Mouse (Mus musculus) midbrain, postnatal 0 days (tissue): ENCODE data around the gene Gpat2. TPM values are rescaled to one million over a fixed set of nuclear protein-coding genes. Genes with fewer than 3 reads are reported as not detected.

ENCODE experiments used
- ATAC-seq: fragments of 200-750 bp; cut with Nextera tagmentation; 2 replicates; pipeline ENCODE4 v1.8.0; 2017; ENCODE audit warnings: moderate number of reproducible peaks, mild to moderate bottlenecking, moderate TSS enrichment, moderate library complexity; ENCODE audit not compliant: low FRiP score
- DNase-seq: peaks from one replicate; pipeline ENCODE4 v3.0.0-alpha.2; 2015; ENCODE audit warnings: low spot score
- H3K27ac ChIP-seq: fragments of 300-500 bp; sonication (generic); 2 replicates; pipeline ENCODE4 v1.5.1; 2014; ENCODE audit warnings: low read depth, mild to moderate bottlenecking, low read length, mixed read lengths
- H3K27me3 ChIP-seq: fragments of 300-500 bp; sonication (generic); 2 replicates; pipeline ENCODE4 v1.6.1; 2014; ENCODE audit warnings: low read length, control low read depth, mixed read lengths; ENCODE audit not compliant: insufficient read depth
- H3K36me3 ChIP-seq: fragments of 300-500 bp; sonication (generic); 2 replicates; pipeline ENCODE4 v1.6.1; 2014; ENCODE audit warnings: low read length, control low read depth, mixed read lengths; ENCODE audit not compliant: insufficient read depth
- H3K4me1 ChIP-seq: fragments of 300-500 bp; sonication (generic); 2 replicates; pipeline ENCODE4 v1.6.1; 2014; ENCODE audit warnings: mild to moderate bottlenecking, control low read depth, antibody characterized with exemption, low read length, mixed read lengths; ENCODE audit not compliant: insufficient read depth
- H3K4me2 ChIP-seq: fragments of 300-500 bp; sonication (generic); 2 replicates; pipeline ENCODE4 v1.6.1; 2014; ENCODE audit warnings: low read depth, mild to moderate bottlenecking, low read length, mixed read lengths; ENCODE audit not compliant: poor library complexity, severe bottlenecking
- H3K4me3 ChIP-seq: fragments of 300-500 bp; sonication (generic); 2 replicates; pipeline ENCODE4 v1.5.1; 2014; ENCODE audit warnings: low read depth, mild to moderate bottlenecking, low read length, moderate library complexity
- H3K9ac ChIP-seq: fragments of 300-500 bp; sonication (generic); replicated peaks from 2 replicates; pipeline ENCODE4 v1.6.1; 2014; ENCODE audit warnings: mild to moderate bottlenecking, low read length, moderate library complexity, mixed read lengths; ENCODE audit not compliant: poor library complexity, severe bottlenecking
- H3K9me3 ChIP-seq: fragments of 300-500 bp; sonication (generic); 2 replicates; pipeline ENCODE4 v1.6.1; 2016; ENCODE audit warnings: low read length, control low read depth
- CTCF ChIP-seq: IDR thresholded peaks from 2 replicates; pipeline ENCODE4 v1.5.1; 2016; ENCODE audit warnings: antibody characterized with exemption, mild to moderate bottlenecking
- WGBS: fragments of 180-500 bp; shearing (Covaris S2); extraction: QIAGEN DNeasy Blood & Tissue Kit; methylation state at CpG from one replicate; pipeline ENCODE4 v1.1.7; 2014; 5-methylcytosine and 5-hydroxymethylcytosine counted together
- polyA plus RNA-seq: library from polyadenylated mRNA; unstranded; fragments of >200 nt; fragmentation: Nextera tagmentation; extraction: Ambion mirVana; gene quantifications from 2 replicates; pipeline ENCODE4 v1.2.1, GENCODE M21; 2015
- total RNA-seq: library from RNA; depleted of rRNA; stranded (reverse); fragments of >200 nt; gene quantifications from 2 replicates; pipeline ENCODE4 v1.2.3, GENCODE M21; 2014

Gene Gpat2
- total and polyA plus RNA-seq, 2 experiments from 2014 or later, result 0.23 to 0.55 TPM

DNA sequence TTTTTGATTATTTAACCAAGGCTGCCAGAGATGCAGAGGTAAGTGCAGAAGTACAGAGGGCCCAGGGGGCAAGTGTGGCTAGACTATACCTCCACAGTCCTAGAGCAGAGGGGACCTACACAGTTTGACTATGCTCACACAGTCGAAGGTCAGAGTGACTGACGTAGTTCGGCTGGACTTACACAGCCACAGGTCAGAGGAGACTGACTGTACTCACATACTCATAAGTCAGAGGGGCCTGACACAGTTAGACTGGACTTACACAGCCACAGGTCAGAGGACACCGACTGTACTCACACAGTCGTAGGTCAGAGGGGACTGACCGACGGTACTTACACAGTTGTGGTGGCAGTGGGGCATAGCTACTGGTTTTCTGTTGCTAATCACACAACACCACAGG is 26.3 kb upstream of the Gpat2 start:
- 91% methylated on average over 7 of the region's 7 CpGs for WGBS
- TF ChIP-seq CTCF, result no peak
- no peak overlapping the region for H3K4me2 ChIP-seq

DNA sequence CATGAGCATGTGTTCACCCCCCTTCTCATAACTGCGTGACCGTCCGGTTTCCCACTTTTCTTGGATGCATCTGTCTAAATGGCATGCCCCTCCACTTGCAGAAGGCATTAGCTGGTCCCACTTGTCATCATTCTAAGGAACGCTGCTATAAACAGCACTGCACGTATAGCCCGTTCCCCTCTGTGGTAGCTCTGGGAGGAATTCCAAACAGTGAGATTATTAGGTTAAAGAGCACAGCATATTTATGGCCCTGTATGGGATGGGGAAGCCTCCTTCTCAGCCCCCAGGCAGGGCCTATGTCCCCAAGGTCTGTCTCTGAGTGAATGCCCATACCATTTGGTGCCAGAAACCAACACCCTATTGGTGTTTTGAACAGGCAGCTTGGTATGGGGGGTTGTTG is 13.9 kb upstream of the Gpat2 start:
- ATAC-seq (no peak), DNase-seq (no peak)
- H3K9ac ChIP-seq, result no peak overlapping the region
- 92% methylated on average over 6 of the region's 6 CpGs for WGBS
- no peak overlapping the region for H3K4me3 ChIP-seq
- no peaks in the 10 kb centered on the region for H3K27me3 ChIP-seq
- H3K4me1 ChIP-seq, result no peaks in the 10 kb centered on the region
- no peak overlapping the region for H3K4me2 ChIP-seq
- H3K9me3 ChIP-seq, result no peaks in the 10 kb centered on the region
- no peak for TF ChIP-seq CTCF
- H3K36me3 ChIP-seq, result no peaks in the 10 kb centered on the region
- H3K27ac ChIP-seq, result no peak overlapping the region

More for the DNA sequence above, 26.3 kb upstream of the Gpat2 start:
- no peaks in the 10 kb centered on the region for H3K27me3 ChIP-seq
- no peaks in the 10 kb centered on the region for H3K36me3 ChIP-seq
- ATAC-seq (no peak), DNase-seq (no peak)
- no peaks in the 10 kb centered on the region for H3K4me1 ChIP-seq
- no peak overlapping the region for H3K27ac ChIP-seq
- H3K4me3 ChIP-seq, result no peak overlapping the region
- no peaks in the 10 kb centered on the region for H3K9me3 ChIP-seq
- H3K9ac ChIP-seq, result no peak overlapping the region

DNA sequence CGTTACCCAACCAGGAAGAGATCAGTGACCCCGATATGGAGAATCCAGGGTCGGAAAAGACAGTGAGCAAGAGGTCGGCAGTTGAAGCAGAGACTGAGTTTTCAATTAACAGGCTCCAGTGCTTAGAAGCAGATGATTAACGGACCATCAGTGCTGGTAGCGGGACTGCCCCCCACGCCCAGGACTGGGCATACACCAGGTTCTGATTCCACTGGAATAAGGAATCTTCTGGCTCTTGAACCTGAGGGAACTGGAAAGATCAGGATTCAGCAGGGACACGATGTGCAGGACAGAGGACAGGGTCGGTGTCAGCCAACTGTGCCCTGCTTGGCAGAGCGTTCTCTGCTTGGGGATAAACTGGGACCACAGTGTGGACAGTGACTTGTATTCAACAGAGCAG is 9.2 kb upstream of the Gpat2 start:
- TF ChIP-seq CTCF, result no peak
- Histone ChIP-seq H3K4me3 (no peak overlapping the region), H3K27me3 (no peaks in the 10 kb centered on the region), H3K9me3 (no peaks in the 10 kb centered on the region), H3K4me1 (no peaks in the 10 kb centered on the region), H3K36me3 (no peaks in the 10 kb centered on the region), H3K4me2 (no peak overlapping the region), H3K27ac (no peak overlapping the region), H3K9ac (no peak overlapping the region)
- 80% methylated on average over 10 of the region's 10 CpGs for WGBS
- DNase-seq (no peak), ATAC-seq (no peak)

DNA sequence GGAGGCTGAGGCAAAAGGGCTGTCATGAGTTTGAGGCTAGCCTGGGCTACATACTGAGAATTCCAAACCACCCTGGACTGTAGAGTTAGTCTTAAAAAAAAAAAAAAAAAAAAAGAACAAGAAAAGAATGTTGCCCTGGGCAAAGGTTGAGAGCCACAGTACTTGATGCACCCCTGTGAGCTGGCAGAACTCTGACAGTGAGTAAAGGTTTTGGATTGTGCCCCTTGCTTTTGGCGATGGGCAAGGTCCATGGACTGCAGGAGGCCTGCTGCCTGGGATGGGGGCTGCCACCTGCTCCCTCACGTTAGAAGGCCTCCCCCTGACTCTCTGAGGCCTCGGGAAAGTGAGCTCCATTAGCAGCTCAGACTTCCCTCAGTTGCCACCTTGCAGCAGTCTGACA is 8.3 kb upstream of the Gpat2 start:
- TF ChIP-seq CTCF, result no peak
- Histone ChIP-seq H3K4me2 (no peak overlapping the region), H3K9ac (no peak overlapping the region), H3K4me1 (no peaks in the 10 kb centered on the region), H3K36me3 (no peaks in the 10 kb centered on the region), H3K27ac (no peak overlapping the region), H3K27me3 (no peaks in the 10 kb centered on the region), H3K4me3 (no peak overlapping the region), H3K9me3 (no peaks in the 10 kb centered on the region)
- ATAC-seq (no peak), DNase-seq (no peak)
- WGBS, result 52% methylated on average over 3 of the region's 3 CpGs

DNA sequence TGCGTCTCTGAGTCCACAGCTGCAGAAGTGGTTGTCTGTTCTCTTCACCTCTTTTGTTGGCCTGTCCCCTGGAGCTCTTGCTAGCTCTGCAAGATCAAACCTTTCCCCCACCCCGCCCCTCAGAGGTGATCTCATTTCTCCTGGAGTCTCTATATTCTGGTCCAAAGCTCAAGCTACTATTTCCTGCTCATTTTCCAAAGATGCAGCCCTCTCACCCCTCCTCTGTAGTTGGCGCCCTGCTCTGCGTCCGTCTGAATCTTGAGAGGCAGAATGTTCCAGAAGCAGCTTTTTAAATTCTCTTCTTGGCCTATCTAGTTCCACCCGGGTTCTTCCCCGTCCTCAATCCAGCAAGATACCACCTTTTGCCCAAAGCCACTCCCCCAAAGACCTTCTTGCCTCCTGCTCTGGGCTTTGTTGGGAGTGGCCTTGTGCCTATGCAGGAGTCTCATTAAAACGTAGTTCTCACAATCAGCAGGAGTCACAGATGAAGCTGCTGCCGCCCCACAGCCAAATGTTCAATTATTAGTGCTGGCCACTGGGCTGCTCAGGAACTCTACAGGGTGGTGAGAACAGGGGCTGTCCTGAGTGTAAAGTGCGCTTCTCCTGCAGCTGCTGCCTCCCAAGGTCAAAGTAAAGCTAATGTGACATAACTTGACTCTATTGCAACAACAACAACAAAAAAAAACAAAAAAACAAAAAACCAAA is 6.6 kb upstream of the Gpat2 start:
- 73% methylated on average over 10 of the region's 10 CpGs for WGBS
- DNase-seq (no peak), ATAC-seq (no peak)
- no peak overlapping the region for H3K4me2 ChIP-seq
- no peaks in the 10 kb centered on the region for H3K27me3 ChIP-seq
- no peak overlapping the region for H3K4me3 ChIP-seq
- H3K9ac ChIP-seq, result no peak overlapping the region
- H3K4me1 ChIP-seq, result no peaks in the 10 kb centered on the region
- TF ChIP-seq CTCF, result no peak
- no peak overlapping the region for H3K27ac ChIP-seq
- H3K9me3 ChIP-seq, result no peaks in the 10 kb centered on the region
- H3K36me3 ChIP-seq, result no peaks in the 10 kb centered on the region

DNA sequence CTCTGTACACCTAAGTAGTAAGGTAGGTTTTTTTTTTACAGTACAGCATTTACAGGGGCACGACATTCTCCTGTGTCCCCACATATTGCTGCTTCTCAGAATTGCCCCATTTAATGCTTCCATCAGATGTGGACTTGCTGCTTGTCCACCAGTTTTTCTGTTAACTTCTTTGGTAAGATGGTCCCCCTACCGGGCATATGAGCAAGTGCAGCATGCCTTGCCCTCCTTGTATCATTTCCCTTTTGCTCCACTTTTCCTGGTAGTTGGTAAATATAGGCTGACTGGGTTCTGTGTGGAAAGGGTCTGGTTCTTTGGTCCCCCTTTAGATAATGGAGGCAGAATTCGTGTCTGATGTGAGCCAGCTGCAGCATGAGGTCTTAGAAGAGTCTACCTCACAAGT is 5.2 kb downstream of the Gpat2 start:
- 31% methylated on average over 3 of the region's 3 CpGs for WGBS
- DNase-seq (peak; percentile 70), ATAC-seq (no peak)
- peak; percentile 82 for TF ChIP-seq CTCF
- Histone ChIP-seq H3K36me3 (no peaks in the 10 kb centered on the region), H3K9ac (no peak overlapping the region), H3K27me3 (no peaks in the 10 kb centered on the region), H3K4me1 (no peaks in the 10 kb centered on the region), H3K27ac (no peak overlapping the region), H3K9me3 (no peaks in the 10 kb centered on the region), H3K4me3 (no peak overlapping the region), H3K4me2 (no peak overlapping the region)
